Mouse (Mus musculus): ENCODE results near the gene Skap2.

The Skap2 gene

DNA sequence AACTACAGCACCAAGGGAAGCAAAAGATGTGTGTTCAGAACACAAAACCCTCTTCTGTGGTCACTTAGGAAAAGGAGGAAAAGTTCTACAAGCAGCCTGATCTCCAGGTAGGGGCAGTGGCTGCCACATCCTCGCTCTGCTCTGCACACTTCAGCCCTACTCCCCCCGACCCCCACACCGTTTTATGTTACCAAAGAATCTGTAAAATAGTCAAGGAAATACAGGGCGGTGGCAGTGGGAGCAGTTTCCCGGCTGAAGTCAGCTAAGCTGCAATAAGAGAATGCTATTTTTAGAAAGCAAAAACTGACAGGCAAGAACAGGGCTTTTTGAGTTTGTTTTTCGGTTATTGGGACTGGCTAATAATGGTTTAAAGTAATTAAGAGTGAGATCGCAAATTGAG is 160.8 kb downstream of the Skap2 start:
- TF ChIP-seq GATA4 (IDR thresholded peaks at IDR 0.05; ENCODE audit: insufficient replicate concordance, low read length) = no peak

- no peak for TF ChIP-seq GATA4 (IDR thresholded peaks at IDR 0.05; ENCODE audit: insufficient replicate concordance, low read length)
Observed at GRCm38 (mm10) chr6:51850030-51850817, 162.1 kb downstream of the Skap2 start.

DNA sequence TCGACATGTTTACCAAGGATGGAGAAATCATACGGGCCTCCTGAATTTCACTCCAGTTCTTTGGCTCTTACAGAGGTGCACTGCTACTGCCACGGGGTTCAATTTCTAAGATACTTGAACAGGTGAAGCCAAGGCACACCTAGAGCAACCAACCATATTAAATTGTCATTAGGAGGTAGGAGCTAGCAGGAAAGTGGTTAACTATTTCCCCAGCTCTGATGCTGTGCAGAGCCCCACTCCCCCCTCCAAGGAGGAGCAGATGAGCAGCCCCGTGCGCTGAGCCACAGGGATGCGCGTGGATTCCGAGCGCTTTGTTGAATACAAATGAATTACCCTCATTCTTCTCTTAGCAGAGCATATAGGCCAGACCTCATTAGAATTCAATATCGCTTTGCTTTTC is 162.8 kb downstream of the Skap2 start:
- TF ChIP-seq GATA4 (IDR thresholded peaks at IDR 0.05; ENCODE audit: insufficient replicate concordance, low read length) = no peak

- no peak for TF ChIP-seq GATA4 (IDR thresholded peaks at IDR 0.05; ENCODE audit: insufficient replicate concordance, low read length)
Observed at GRCm38 (mm10) chr6:51844106-51844505, 168.2 kb downstream of the Skap2 start.

DNA sequence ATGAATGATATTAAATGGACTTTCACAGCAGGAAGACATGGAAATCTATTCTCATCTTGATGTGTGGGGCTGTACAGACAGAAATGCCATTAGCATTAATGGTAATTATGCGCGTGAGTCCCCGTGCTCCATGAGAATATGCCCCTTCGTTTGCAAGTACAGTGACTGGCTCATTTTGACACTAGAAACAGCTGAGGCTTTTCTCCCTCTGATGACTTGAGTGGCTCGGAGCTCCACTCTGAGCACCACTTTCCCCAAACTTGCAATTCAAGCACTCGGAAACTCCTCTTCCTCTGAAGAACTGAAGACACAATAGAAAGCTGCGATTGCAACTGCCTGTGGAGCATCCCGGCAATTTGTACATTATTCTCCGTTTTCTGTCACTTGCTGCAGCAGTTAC is 169.3 kb downstream of the Skap2 start:
- no peak for TF ChIP-seq GATA4 (IDR thresholded peaks at IDR 0.05; ENCODE audit: insufficient replicate concordance, low read length)

DNA sequence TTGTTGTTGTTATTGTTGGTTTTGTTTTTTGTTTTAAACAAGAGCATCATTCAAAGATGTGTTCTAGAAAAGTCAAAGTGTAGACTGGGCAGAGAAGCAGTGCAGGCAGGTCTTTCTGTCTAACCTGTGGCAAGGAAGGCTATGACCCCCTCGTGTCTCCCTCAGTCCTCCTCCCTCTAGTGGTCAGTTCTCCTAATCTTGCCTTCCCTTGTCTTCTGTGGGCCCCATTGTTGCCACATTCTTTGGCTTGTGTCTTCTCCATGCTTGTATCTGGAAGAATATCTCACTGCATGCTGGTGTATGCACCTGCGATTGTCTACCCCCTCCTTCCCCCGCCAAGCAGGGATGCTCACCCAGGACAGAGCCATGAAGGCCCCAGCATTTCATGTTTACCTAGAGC is 174.2 kb downstream of the Skap2 start:
- TF ChIP-seq GATA4 (IDR thresholded peaks at IDR 0.05; ENCODE audit: insufficient replicate concordance, low read length) = no peak

DNA sequence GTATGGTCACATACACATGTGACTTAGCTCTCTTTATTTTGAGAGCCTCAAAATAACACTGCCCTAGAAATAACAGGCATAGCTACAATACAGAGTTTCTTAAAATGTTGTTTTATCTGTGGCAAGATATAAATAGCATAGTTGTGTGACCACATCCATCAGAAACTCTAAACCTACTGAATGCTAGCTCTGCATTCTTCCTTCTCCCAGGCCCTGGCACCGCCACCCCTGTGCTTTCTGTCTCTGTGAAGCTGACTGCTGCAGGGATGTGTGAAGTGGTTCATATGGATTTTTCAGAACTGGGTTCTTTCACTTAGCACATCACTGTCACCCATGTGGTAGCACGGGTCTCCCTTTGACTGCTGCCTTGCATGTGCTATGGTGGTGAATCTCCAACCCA is 179.0 kb downstream of the Skap2 start:
- TF ChIP-seq GATA4 (IDR thresholded peaks at IDR 0.05; ENCODE audit: insufficient replicate concordance, low read length) = no peak

GRCm38 (mm10) chr6:51825621-51826021 is 186.7 kb downstream of the Skap2 start:
- no peak for TF ChIP-seq GATA4 (IDR thresholded peaks at IDR 0.05; ENCODE audit: insufficient replicate concordance, low read length)

GRCm38 (mm10) chr6:51824136-51824830 is 188.1 kb downstream of the Skap2 start:
- TF ChIP-seq GATA4 (IDR thresholded peaks at IDR 0.05; ENCODE audit: insufficient replicate concordance, low read length) = no peak

DNA sequence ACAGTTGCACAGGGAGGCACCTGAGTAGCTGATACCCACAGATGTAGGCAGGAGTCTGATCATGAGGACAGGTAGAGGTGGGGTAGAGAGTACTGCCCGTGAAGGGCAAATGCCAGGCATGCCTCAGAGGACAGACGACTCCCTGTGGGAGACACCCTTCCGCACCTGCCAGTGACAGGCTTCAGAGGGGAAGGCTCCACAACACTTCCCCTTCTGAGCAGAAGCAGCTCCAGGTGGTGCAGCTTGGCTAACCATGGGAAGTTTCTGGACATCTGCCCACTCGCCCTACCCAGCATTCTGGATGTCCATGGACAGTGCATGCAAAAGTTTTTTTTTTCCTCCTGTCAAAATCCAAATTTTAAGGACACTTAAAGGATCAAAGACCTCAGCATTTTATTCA is 190.3 kb downstream of the Skap2 start:
- no peak for TF ChIP-seq GATA4 (IDR thresholded peaks at IDR 0.05; ENCODE audit: insufficient replicate concordance, low read length)

GRCm38 (mm10) chr6:51820853-51821252 is 191.5 kb downstream of the Skap2 start:
- TF ChIP-seq GATA4 (IDR thresholded peaks at IDR 0.05; ENCODE audit: insufficient replicate concordance, low read length) = no peak

DNA sequence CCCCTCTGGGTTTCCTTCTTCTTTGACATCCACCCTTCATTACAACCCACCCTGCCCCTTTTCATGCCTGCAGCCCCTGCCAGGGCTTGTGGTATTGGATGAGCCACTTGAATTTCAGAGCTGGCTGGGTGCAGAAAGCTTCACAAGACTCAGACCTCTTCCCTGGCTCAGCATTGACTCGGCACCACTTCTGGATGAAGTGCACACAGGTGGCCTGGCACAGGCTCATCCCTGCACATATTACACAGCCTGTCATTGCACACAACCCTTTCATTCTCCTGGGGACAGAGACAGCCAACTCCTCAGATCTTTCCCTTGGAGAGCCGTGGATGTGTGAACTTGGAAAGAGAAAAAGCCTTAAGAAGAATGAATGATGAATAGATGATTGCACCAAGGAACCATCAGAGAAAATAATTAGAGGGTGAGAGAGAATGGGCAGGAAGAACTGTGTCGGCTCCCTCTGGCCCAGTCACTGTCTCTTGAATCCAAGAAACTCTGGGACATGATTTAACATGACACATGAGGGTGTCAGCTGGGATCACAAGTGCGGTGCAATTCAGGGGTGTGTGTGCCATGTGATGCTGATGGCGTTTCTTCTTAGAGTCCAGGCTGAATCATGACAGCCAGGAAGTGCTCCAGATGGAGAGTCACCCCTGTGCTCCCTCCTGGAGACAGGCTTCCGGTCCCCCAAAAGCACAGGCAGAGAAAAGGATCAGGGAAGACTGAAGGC is 195.3 kb downstream of the Skap2 start:
- TF ChIP-seq GATA4 (IDR thresholded peaks at IDR 0.05; ENCODE audit: insufficient replicate concordance, low read length) = no peak

DNA sequence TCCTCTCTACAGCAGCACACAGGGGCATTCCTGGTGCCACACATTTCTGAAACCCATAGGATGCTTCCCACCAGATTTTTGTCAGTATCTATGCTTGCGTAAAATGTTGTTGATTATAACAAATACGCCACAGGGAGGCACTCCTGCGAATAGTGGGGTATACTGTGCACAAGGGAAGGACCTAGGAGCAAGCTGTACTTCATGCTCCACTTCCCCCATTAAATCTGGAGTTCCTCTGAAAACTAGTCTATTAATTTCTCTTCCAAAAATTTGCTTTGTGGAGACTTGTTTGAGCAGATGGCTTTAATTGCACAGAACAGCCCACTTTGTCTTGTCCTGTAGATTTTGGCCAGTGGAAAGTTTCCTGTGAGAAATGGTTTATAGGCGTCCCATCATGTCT is 201.4 kb downstream of the Skap2 start:
- TF ChIP-seq GATA4 (IDR thresholded peaks at IDR 0.05; ENCODE audit: insufficient replicate concordance, low read length) = no peak

GRCm38 (mm10) chr6:51809164-51809824 is 203.1 kb downstream of the Skap2 start:
- no peak for TF ChIP-seq GATA4 (IDR thresholded peaks at IDR 0.05; ENCODE audit: insufficient replicate concordance, low read length)

DNA sequence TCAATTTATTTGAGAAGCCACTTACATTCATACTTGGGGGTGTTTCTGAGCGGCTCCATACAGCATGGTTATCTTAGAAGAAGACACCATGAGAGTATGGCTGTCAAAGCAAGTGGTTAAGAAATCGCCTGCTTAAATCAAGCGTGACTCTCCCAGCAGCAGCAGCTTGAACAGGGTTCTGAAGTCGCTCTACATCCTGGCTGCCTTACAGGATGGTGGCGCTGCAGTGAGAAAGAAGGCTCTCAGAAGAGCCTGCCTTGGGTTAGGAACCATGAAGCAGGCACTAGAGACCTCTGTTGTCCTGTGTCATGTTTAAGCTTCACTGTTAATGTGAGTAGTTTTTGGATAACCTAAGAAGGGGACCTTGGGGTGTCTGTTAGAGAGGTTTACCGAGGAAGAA is 204.3 kb downstream of the Skap2 start:
- TF ChIP-seq GATA4 (IDR thresholded peaks at IDR 0.05; ENCODE audit: insufficient replicate concordance, low read length) = no peak
